Mouse (Mus musculus): ENCODE measurements around the gene Atp8b3.

Gene Atp8b3

GRCm38 (mm10) chr10:80538710-80539394 lies at the start of gene Atp8b3:
Gene Atp8b3 (minus strand): TSS chr10:80539124.
- DNase-seq (ENCODE audit: low spot score) = peak; percentile 57

GRCm38 (mm10) chr10:80587305-80587657 lies 48.4 kb upstream of the Atp8b3 start:
- no peak for DNase-seq (ENCODE audit: low spot score)

GRCm38 (mm10) chr10:80586407-80587304 lies 47.7 kb upstream of the Atp8b3 start:
- no peak for DNase-seq (ENCODE audit: low spot score)

GRCm38 (mm10) chr10:80585581-80585980 lies 46.7 kb upstream of the Atp8b3 start:
- DNase-seq (ENCODE audit: low spot score) = no peak

GRCm38 (mm10) chr10:80584642-80585552 lies 46.0 kb upstream of the Atp8b3 start:
- no peak for DNase-seq (ENCODE audit: low spot score)

DNA sequence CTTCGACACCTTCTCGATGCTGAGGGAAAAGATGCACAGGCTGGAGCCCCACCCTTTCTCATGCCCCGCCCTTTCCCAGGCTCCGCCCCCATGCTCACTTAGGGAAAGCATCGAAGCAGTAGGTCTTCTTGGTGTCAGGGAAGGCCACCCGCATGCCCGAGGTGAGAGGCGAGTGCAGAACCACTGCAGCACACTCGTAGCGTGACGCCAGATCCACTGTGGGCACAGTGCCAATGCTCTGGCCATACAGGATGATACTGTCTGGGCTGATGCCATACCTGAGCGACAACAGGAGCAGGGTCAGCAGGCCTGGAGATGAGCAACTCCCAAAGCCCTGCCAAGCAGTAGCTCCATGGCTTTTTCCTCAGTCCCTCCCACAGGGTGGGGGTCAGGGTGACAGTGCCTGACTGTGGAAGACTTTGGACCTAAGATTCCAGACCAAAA lies 45.1 kb upstream of the Atp8b3 start:
- no peak for DNase-seq (ENCODE audit: low spot score)

- DNase-seq (ENCODE audit: low spot score) = no peak
These were observed 44.1 kb upstream of the Atp8b3 start for GRCm38 (mm10) chr10:80583047-80583446.

- peak; percentile 51 for DNase-seq (ENCODE audit: low spot score)
These were observed 40.0 kb upstream of the Atp8b3 start for GRCm38 (mm10) chr10:80578911-80579310.

- DNase-seq (ENCODE audit: low spot score) = peak; percentile 79
These were observed 39.3 kb upstream of the Atp8b3 start for GRCm38 (mm10) chr10:80578131-80578750.

DNA sequence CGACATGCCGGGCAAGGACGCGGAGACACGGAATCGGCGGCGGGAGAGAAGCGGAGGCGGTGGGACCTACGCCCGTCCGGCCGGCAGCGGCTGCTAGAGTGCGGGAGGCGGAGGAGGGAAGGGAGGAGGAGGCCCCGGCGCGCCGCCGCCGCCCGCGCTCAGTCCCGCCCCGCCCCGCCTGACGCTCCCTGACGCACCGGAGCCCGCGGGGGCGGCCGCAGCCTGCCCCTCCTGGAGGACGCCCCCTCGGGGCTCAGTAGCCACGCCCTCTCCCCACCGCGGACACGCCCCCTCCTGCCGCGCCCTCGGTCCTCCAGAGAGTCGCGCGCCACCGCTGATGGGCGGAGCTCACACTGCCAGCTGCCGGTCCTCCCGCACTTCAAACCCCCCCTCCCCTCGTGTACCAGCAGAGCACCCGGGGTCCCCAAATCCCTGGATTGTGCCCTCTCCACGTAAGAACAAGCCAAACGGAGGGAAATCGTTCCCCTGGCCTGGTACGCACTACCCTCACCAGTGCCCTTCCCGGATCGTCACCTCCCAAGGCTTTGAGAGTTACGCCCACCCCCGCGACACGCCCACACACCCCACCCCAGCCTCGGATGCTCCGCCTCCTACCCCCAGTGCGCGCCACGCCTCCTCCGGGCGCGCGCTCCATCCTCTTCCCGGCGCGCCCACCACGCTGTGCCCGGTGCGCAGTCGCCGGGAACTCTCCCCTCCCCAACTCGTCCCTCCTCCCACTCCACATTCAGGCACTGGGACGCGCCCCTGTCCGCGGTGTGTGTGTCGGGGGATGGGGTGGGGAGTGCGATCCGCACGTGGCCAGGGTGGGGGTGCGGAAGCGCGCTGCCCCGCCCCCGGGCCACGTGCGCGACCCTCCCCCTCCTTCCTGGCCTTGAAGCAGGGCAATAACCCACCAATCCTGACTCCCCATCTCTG lies 38.5 kb upstream of the Atp8b3 start, which contains the start of gene Klf16:
Gene Klf16, minus strand, starts transcription at position 127 of the 936 bp plus-strand sequence.
- peak; percentile 99 for DNase-seq (ENCODE audit: low spot score)

DNA sequence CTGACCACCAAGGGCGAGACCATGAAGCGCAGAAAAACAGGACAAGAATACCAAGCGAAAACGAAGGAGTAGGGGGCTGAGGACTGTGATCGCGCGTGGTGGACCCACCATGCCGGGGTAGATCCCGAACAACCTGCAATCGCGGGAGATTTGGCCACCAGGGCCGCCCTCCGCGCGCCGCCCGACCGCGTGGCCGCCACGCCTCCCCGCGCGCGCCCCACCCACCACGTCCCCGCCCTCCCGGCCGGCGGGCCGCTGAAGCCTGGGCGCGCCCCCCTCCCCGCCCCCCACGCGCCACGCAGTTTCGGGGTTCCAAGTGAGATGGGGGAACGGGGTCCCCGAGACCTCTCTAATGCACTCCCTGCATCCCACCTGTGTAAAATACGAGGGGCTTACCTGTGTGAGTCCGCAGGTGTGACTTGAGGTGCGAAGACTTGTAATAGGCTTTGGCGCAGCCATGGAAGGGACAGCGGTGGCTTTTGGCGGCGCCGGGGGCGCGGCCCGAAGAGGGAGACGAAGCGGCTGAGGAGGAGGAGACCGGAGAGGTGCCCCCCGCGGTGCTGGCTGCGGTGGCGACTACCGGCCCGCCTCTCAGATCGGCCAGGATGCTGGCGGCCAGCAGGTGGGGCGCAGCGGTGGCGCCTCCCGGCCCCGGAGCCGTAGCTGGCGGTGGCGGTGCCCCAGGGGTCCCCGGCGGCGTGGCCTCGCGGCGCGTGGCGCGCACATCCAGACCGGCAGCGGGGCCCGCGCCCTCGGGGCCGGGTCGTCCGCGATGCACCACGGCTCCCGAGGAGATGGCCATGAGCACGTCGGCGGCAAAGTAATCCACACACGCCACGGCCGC lies 37.6 kb upstream of the Atp8b3 start:
- DNase-seq (ENCODE audit: low spot score) = peak; percentile 72

- DNase-seq (ENCODE audit: low spot score) = no peak
These were observed 37.0 kb upstream of the Atp8b3 start for GRCm38 (mm10) chr10:80575925-80576324.

DNA sequence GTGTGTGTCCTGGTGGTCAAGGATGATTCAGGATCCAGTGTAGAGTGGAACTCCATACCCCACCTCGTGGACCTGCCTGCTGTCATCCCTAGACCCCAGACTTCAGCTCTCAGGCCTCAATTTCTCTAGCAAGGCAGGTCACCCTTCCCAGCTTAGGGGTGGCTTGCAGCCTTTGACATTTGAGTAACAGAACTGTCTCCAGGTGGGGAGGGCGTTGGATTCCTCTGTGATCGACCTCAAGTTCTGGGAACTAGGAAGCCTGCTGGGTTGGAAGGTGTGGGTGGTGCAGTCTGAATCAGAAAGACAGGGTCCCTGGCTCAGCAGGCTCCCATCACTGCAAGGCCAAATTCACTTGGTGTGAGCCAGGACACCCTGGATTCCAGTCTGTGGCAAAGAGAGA lies 36.0 kb upstream of the Atp8b3 start:
- DNase-seq (ENCODE audit: low spot score) = no peak

DNA sequence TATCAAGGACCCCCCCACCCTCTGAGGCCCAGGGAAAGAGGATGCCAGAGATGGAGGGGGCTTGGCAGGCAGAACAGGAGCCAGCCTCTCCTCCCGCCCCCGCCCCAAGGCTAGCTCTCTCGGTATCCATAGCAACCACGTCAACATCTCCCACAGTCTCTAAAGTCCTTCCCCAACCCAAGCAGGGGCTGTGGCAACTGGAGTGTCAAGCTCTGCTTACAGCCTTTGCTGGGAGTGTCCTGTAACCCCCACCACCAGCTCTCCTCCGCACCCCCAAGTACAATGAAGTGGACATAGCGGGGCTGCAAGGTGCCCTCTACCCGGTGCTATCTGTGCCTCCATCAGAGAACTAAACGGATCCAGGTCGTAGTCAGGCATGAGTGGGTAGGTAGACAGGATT lies 35.0 kb upstream of the Atp8b3 start:
- DNase-seq (ENCODE audit: low spot score) = no peak

DNA sequence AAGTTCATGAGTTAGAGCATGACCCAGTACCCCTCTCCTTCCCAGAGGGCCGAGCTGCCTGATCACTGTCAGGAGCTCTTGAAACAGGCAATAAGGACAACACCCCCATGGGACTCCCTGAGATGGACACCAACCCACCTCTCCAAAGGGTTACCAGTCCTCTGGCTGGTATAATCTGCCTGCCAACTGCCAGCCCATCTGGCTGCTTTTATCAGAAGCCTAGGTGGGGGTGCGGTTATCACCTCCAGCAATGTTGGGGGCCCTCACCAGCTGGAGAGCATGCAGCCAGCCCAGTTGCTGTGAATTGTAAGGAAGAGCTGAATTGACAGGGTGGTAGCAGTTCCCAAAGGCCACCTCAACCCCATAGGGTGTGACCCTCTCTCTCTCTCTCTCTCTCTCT lies 33.6 kb upstream of the Atp8b3 start:
- DNase-seq (ENCODE audit: low spot score) = no peak

DNA sequence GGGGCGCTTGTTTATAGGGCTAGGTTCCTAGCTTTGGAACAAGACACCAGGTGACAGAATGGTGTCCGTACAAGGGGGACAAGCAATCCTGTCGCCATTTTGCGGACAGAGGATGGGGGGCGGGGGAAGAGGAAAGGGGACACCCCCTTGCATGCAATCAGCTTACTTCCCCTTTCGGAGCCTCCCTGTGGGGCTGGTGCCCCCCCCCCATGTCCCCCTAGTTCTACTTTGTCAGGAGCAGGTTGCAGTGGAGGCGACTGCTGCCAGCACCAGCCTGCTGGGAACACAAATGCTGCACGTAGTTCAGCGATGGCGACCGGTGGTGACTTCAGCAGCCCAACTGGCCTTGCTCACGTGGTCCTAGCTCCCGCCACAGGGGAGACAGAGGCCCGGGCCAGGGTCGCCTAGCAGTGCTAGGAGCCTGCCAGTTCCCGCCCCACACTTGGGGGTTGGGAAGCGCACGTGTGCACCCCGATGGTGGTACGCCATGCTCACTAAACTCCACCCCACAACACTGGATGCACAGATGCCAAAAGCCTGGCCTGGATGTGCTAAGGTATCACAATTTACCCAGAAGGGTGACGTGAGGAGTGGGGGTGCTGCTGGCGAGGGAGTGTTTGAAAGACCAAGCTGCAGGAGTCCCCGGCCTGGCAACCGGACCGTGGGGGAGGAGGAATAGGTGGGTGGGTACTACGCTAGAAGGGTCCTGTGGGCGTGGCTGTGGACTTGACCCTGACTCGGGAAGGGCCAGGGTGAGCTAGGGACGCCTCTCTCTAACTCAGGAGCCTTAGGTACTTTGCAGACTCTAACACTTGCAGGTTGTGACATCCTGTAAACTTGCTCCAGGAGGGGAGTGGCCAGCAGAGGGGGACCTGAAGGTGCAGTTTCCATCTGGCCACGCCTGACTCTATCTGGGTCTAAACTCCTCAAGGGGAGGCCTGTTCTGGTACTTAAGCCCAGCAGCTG lies 32.2 kb upstream of the Atp8b3 start:
- DNase-seq (ENCODE audit: low spot score) = no peak

- no peak for DNase-seq (ENCODE audit: low spot score)
These were observed 31.5 kb upstream of the Atp8b3 start for GRCm38 (mm10) chr10:80570419-80570818.

GRCm38 (mm10) chr10:80569664-80570066 lies 30.7 kb upstream of the Atp8b3 start:
- peak; percentile 51 for DNase-seq (ENCODE audit: low spot score)

Measured in urinary bladder, postnatal 25 days (tissue).